Mouse (Mus musculus) cerebellum, postnatal 4 days (tissue): ENCODE measurements around the gene Crisp2.

Source experiments
- DNase-seq, 2 experiments: peaks; one replicate each; pipeline ENCODE4 v3.0.0; 2022; ENCODE audit warnings: low spot score in 2 of 2, mixed read lengths in 1 of 2

Gene Crisp2

DNA sequence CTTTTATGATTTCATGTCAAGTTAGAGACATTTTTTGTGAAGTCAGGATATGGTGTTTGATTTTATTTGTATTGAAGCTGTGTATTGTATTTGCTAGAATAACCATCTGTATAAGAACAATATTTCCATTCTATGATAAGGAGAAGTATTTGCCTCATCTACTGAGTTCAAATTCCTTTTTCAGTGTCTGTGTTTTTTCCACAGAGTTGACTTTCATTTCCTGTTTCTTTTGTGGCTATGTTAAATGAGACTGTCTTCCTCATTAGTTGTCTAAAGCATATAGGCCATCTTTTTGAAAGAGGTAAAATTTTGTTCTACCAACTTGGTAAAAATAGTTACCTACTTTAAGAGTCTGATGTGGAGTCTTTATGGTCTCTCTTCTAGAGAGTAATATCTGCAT is 90.5 kb downstream of the Crisp2 start:
- DNase-seq = no peak
